Mouse (Mus musculus) cerebellum, postnatal 4 days (tissue): Measurements from ENCODE around the gene Ifne.

Experiments used
- DNase-seq, 2 experiments: peaks; one replicate each; pipeline ENCODE4 v3.0.0; 2022; ENCODE audit warnings: low spot score in 2 of 2, mixed read lengths in 1 of 2

The Ifne gene

GRCm38 (mm10) chr4:88880101-88880500 is at the start of gene Ifne:
Ifne (minus strand) TSS chr4:88880201.
- DNase-seq: no peak

- DNase-seq: no peak
Measured at GRCm38 (mm10) chr4:88928341-88929102, 48.5 kb upstream of the Ifne start.

GRCm38 (mm10) chr4:88927850-88928249 is 47.8 kb upstream of the Ifne start:
- no peak for DNase-seq

- DNase-seq: no peak
Measured at GRCm38 (mm10) chr4:88926637-88927036, 46.6 kb upstream of the Ifne start.

GRCm38 (mm10) chr4:88926082-88926481 is 46.1 kb upstream of the Ifne start:
- DNase-seq: no peak

DNA sequence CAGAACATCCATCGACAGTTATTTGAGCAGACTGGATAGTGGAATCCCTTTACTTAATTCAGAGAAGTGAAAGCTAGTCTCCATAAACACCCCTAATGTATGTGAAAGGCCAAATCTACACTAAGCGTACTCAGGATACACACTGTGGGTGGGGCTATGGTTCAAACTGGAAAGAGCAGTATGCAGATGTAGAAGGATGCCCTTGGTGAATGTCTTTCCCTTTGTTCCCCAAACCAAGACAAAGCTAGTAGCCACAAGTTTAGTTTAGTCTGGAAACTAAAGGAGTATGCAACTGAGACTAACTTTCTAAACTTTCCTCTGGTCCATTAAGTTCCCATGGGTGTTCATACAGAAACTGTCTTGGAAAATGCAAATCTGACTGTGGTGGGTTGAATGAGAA is 45.5 kb upstream of the Ifne start:
- no peak for DNase-seq

DNA sequence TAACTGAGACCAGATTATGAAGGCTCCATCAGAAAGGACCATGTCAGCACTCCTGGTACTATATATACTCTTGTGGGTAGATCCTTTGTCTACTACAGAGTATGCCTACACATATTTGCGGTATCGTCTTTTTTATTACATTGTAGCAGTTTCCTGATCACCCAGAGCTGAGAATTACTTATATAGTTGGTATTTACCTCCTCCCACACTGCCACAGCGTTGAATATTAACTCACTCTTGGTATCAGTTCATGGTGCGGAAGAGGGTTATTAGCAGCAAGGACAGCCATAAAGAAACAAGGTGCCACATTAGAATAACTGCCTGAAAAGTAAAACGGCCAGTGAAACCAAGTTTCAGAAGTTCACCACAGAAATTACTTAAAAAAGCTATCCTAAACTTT is 41.3 kb upstream of the Ifne start:
- DNase-seq: no peak

GRCm38 (mm10) chr4:88917770-88918460 is 37.9 kb upstream of the Ifne start:
- DNase-seq: no peak

DNA sequence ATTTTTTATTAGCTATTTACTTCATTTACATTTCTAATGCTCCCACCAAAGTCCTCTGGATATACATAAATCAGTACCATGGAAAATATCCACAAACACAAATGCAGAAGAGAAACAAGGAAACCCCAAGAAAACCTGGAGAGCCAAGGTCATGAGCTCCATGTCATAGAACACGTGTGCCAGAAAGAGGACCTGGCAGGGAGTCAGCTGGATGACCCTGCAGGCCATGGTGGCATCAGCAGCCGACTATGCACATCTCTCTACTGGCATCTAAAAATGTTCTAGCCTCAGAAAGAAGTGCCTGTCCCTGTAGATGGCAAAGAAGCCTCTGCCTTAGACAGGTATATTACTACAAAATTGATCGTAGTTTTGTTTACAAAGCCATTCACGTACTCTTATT is 36.3 kb upstream of the Ifne start:
- DNase-seq: no peak

DNA sequence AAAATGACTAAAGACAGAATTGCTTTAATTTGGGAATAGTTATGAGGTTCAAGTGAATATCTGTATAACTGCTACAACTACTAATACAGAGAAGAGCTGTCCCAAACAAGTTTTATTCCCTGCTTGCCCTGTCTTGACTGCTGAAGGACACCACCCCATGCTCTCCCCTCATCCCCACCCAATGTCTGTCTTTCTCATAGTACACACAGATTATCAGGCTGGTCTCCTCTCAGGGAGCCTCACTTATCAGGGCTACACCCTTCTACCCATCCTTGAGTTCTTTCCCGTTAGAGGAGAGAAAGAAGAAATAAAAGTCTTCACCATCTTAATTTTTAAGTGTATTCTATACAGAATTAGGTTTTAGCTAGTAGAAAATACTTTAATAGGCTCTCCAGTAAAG is 34.0 kb upstream of the Ifne start:
- no peak for DNase-seq

GRCm38 (mm10) chr4:88912882-88913281 is 32.9 kb upstream of the Ifne start:
- DNase-seq: no peak

DNA sequence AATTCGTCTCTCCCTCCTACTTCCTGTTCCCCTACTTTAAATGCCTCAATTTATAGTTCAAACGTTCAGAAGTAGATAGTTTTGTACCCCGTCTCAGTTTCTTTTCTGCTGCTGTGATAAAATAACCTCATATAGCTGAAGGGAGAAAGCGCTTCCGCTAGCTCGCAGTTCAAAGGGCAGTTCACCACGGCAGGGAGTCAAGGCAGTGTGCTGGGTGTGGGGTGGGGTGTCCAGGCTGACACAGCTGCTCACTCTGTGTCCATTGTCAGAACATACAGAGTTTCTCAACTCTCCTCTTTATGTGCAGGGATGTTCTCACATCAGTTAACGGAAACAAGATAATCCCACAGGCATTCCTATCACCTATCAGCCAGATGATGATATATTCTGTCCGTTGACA is 32.2 kb upstream of the Ifne start:
- no peak for DNase-seq

- DNase-seq: no peak
Measured at GRCm38 (mm10) chr4:88909600-88910534, 29.9 kb upstream of the Ifne start.

GRCm38 (mm10) chr4:88893201-88893754 is 13.3 kb upstream of the Ifne start:
- no peak for DNase-seq

DNA sequence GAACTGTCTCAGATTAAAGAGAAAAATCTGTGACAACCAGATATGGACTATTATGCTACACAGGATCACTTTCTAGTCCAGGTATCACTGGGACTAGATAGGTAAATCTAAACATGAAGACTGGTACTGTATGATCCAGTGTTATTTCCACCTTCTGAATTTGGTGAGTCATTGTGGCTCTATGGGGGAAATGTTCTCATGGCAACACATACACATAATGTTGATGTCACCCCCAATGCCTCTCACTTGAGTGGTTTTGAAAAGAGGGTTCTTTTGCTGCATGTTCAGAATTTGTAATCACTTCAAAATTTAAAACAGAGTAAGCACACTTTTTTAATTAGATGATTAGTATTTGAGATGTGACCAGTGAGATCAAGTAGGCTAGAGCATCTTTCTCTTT is 8.2 kb upstream of the Ifne start:
- no peak for DNase-seq

DNA sequence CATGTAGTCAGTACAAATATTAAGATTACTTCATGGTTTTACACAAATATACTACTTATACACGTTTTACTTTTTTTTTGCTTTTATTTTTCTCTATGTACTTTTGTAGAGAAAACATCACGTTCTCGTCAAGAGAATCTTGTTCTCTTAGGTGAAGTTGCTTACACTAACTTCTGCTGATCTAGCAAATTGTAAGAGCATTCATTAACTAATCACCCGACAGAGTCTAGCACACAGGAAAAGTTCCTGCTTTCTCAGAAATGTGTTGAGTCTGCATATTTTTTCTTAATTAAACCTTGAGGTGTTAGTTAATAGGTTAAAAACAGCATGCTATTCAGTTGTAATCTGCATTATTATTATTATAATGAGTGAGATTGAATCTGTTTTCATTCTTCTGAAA is 1.2 kb downstream of the Ifne start:
- DNase-seq: no peak

GRCm38 (mm10) chr4:88878246-88878645 is 1.8 kb downstream of the Ifne start:
- DNase-seq: no peak

GRCm38 (mm10) chr4:88876520-88876919 is 3.5 kb downstream of the Ifne start:
- no peak for DNase-seq

- DNase-seq: no peak
Measured at GRCm38 (mm10) chr4:88875435-88876095, 4.4 kb downstream of the Ifne start.

- peak in 1 of 2 experiments; percentile 28 for DNase-seq
Measured at GRCm38 (mm10) chr4:88872691-88873090, 7.3 kb downstream of the Ifne start.
